Mouse (Mus musculus) limb, embryonic 10.5 days (tissue): Measurements from ENCODE around the gene Cacng8. TPM values are rescaled to one million over a fixed set of nuclear protein-coding genes. Genes with fewer than 3 reads are reported as not detected.
"Not testable (repeated sequence)": the region's sequence is repeated elsewhere in the genome, so short reads cannot be mapped to it uniquely, and the experiment has no call there.

Experiments used
- DNase-seq: peaks from one replicate; pipeline ENCODE4 v3.0.0-alpha.2; 2017; ENCODE audit warnings: low spot score
- H3K27ac ChIP-seq: fragments of 300-500 bp; sonication (generic); 2 replicates; pipeline ENCODE4 v1.5.1; 2016; ENCODE audit warnings: mild to moderate bottlenecking
- H3K27me3 ChIP-seq: fragments of 300-500 bp; sonication (generic); 2 replicates; pipeline ENCODE4 v1.6.1; 2016; ENCODE audit warnings: low read depth, mild to moderate bottlenecking; ENCODE audit not compliant: poor library complexity, severe bottlenecking
- H3K36me3 ChIP-seq: fragments of 300-500 bp; sonication (generic); 2 replicates; pipeline ENCODE4 v1.6.1; 2016; ENCODE audit warnings: mild to moderate bottlenecking, moderate library complexity
- H3K4me1 ChIP-seq: fragments of 300-500 bp; sonication (generic); 2 replicates; pipeline ENCODE4 v1.6.1; 2016
- H3K4me3 ChIP-seq: fragments of 300-500 bp; sonication (generic); 2 replicates; pipeline ENCODE4 v1.5.1; 2016; ENCODE audit warnings: mild to moderate bottlenecking, moderate library complexity
- H3K9me3 ChIP-seq: fragments of 300-500 bp; sonication (generic); replicated peaks from 2 replicates; pipeline ENCODE4 v1.6.1; 2016; ENCODE audit warnings: mild to moderate bottlenecking
- WGBS: fragments of 180-500 bp; shearing (Covaris S2); methylation state at CpG from one replicate; pipeline ENCODE4 v1.1.7; 2016; 5-methylcytosine and 5-hydroxymethylcytosine counted together
- polyA plus RNA-seq: library from polyadenylated mRNA; unstranded; fragments of >200 nt; fragmentation: Nextera tagmentation; extraction: Ambion mirVana; gene quantifications from 2 replicates; pipeline ENCODE4 v1.2.1, GENCODE M21; 2016

Gene Cacng8
- polyA plus RNA-seq, 1 experiment from 2014 or later = 8.3 TPM

- Histone ChIP-seq H3K27ac (peak overlapping the region; percentile 77), H3K36me3 (peaks cover 13% of the 10 kb centered on the region), H3K4me3 (peak overlapping the region; percentile 51), H3K9me3 (no peaks in the 10 kb centered on the region), H3K27me3 (no peaks in the 10 kb centered on the region), H3K4me1 (peaks cover 36% of the 10 kb centered on the region)
- 9% methylated on average over 4 of the region's 4 CpGs for WGBS
- peak; percentile 54 for DNase-seq
These were observed 1.3 kb downstream of the Cacng8 start for GRCm38 (mm10) chr7:3391809-3392208.

- H3K27me3 ChIP-seq = no peaks in the 10 kb centered on the region
- peaks cover 7% of the 10 kb centered on the region; the same call in 1 of the 2 replicates for H3K4me1 ChIP-seq
- no peaks in the 10 kb centered on the region for H3K9me3 ChIP-seq
- peaks cover 13% of the 10 kb centered on the region for H3K36me3 ChIP-seq
- WGBS = 71% methylated on average over 10 of the region's 10 CpGs
- H3K27ac ChIP-seq = no peak overlapping the region
- DNase-seq = no peak
- H3K4me3 ChIP-seq = no peak overlapping the region
These were observed 6.9 kb downstream of the Cacng8 start for GRCm38 (mm10) chr7:3397355-3397754.

GRCm38 (mm10) chr7:3397797-3398196 is 7.3 kb downstream of the Cacng8 start:
- Histone ChIP-seq H3K4me1 (peaks cover 5% of the 10 kb centered on the region; the same call in 1 of the 2 replicates), H3K27ac (no peak overlapping the region), H3K9me3 (no peaks in the 10 kb centered on the region), H3K27me3 (no peaks in the 10 kb centered on the region), H3K4me3 (no peak overlapping the region), H3K36me3 (peaks cover 13% of the 10 kb centered on the region)
- 62% methylated on average over 7 of the region's 7 CpGs for WGBS
- no peak for DNase-seq

- not testable (repeated sequence) for H3K9me3 ChIP-seq, H3K4me3 ChIP-seq, H3K27ac ChIP-seq, H3K27me3 ChIP-seq, H3K4me1 ChIP-seq, DNase-seq
- 96% methylated on average over 8 of the region's 8 CpGs for WGBS
- H3K36me3 ChIP-seq = peaks cover 13% of the 10 kb centered on the region
These were observed 7.9 kb downstream of the Cacng8 start for GRCm38 (mm10) chr7:3398363-3398762.

- no peaks in the 10 kb centered on the region for H3K27me3 ChIP-seq
- no peak overlapping the region for H3K27ac ChIP-seq
- peaks cover 5% of the 10 kb centered on the region; the same call in 1 of the 2 replicates for H3K4me1 ChIP-seq
- no peaks in the 10 kb centered on the region for H3K9me3 ChIP-seq
- H3K4me3 ChIP-seq = no peak overlapping the region
- H3K36me3 ChIP-seq = peaks cover 2% of the 10 kb centered on the region
- no peak for DNase-seq
These were observed 9.5 kb downstream of the Cacng8 start for GRCm38 (mm10) chr7:3399937-3400336.

- Histone ChIP-seq H3K9me3 (no peaks in the 10 kb centered on the region), H3K27me3 (peaks cover 52% of the 10 kb centered on the region), H3K27ac (no peak overlapping the region), H3K4me3 (no peak overlapping the region), H3K4me1 (peaks cover 11% of the 10 kb centered on the region), H3K36me3 (no peaks in the 10 kb centered on the region)
- no peak for DNase-seq
- WGBS = 69% methylated on average over 11 of the region's 11 CpGs
These were observed 19.4 kb downstream of the Cacng8 start for GRCm38 (mm10) chr7:3409729-3410520.

- no peaks in the 10 kb centered on the region for H3K36me3 ChIP-seq
- peaks cover 20% of the 10 kb centered on the region for H3K4me1 ChIP-seq
- WGBS = under 1% methylated on average over 33 of the region's 33 CpGs
- no peaks in the 10 kb centered on the region for H3K9me3 ChIP-seq
- DNase-seq = peak; percentile 67
- H3K27me3 ChIP-seq = peaks cover 66% of the 10 kb centered on the region
- H3K4me3 ChIP-seq = peak overlapping the region; percentile 55
- H3K27ac ChIP-seq = peak overlapping the region; percentile 63; the same call in 1 of the 2 replicates
These were observed 20.9 kb downstream of the Cacng8 start for GRCm38 (mm10) chr7:3411160-3411941.

- H3K27ac ChIP-seq = no peak overlapping the region
- 2% methylated on average over 20 of the region's 20 CpGs for WGBS
These were observed 21.6 kb downstream of the Cacng8 start for GRCm38 (mm10) chr7:3412036-3412435.

GRCm38 (mm10) chr7:3414888-3415287 is 24.4 kb downstream of the Cacng8 start:
- Histone ChIP-seq H3K27ac (peak overlapping the region; percentile 56), H3K36me3 (no peaks in the 10 kb centered on the region), H3K4me3 (peak overlapping the region; percentile 64), H3K27me3 (peaks cover 96% of the 10 kb centered on the region), H3K4me1 (peaks cover 20% of the 10 kb centered on the region), H3K9me3 (no peaks in the 10 kb centered on the region)
- DNase-seq = peak; percentile 65
- 1% methylated on average over 47 of the region's 47 CpGs for WGBS

More at GRCm38 (mm10) chr7:3412036-3412435, 21.6 kb downstream of the Cacng8 start:
- no peaks in the 10 kb centered on the region for H3K36me3 ChIP-seq
- DNase-seq = peak; percentile 56
- H3K4me3 ChIP-seq = peak overlapping the region; percentile 55
- peaks cover 20% of the 10 kb centered on the region for H3K4me1 ChIP-seq
- no peaks in the 10 kb centered on the region for H3K9me3 ChIP-seq
- peaks cover 73% of the 10 kb centered on the region for H3K27me3 ChIP-seq

GRCm38 (mm10) chr7:3415378-3415777 is 24.9 kb downstream of the Cacng8 start:
- Histone ChIP-seq H3K9me3 (no peaks in the 10 kb centered on the region), H3K27ac (peak overlapping the region; percentile 56), H3K27me3 (peaks cover 96% of the 10 kb centered on the region), H3K4me3 (peak overlapping the region; percentile 64), H3K36me3 (no peaks in the 10 kb centered on the region), H3K4me1 (peaks cover 20% of the 10 kb centered on the region)
- WGBS = under 1% methylated on average over 58 of the region's 60 CpGs
- DNase-seq = peak; percentile 53

- 37% methylated on average over 6 of the region's 6 CpGs for WGBS
- H3K27me3 ChIP-seq = peaks cover 98% of the 10 kb centered on the region
These were observed 29.5 kb downstream of the Cacng8 start for GRCm38 (mm10) chr7:3419941-3420340.

GRCm38 (mm10) chr7:3420466-3420865 is 30.0 kb downstream of the Cacng8 start:
- peaks cover 98% of the 10 kb centered on the region for H3K27me3 ChIP-seq
- no peak overlapping the region for H3K4me3 ChIP-seq
- H3K4me1 ChIP-seq = peaks cover 12% of the 10 kb centered on the region
- no peak overlapping the region for H3K27ac ChIP-seq
- DNase-seq = no peak
- no peaks in the 10 kb centered on the region for H3K9me3 ChIP-seq
- H3K36me3 ChIP-seq = no peaks in the 10 kb centered on the region
- WGBS = 50% methylated on average over 5 of the region's 5 CpGs

More at GRCm38 (mm10) chr7:3419941-3420340, 29.5 kb downstream of the Cacng8 start:
- H3K4me3 ChIP-seq = no peak overlapping the region
- peaks cover 18% of the 10 kb centered on the region for H3K4me1 ChIP-seq
- no peak overlapping the region for H3K27ac ChIP-seq
- DNase-seq = no peak
- no peaks in the 10 kb centered on the region for H3K9me3 ChIP-seq
- H3K36me3 ChIP-seq = no peaks in the 10 kb centered on the region

GRCm38 (mm10) chr7:3421297-3421696 is 30.8 kb downstream of the Cacng8 start:
- H3K4me3 ChIP-seq = no peak overlapping the region
- no peaks in the 10 kb centered on the region for H3K9me3 ChIP-seq
- DNase-seq = no peak
- peaks cover 8% of the 10 kb centered on the region for H3K4me1 ChIP-seq
- no peak overlapping the region for H3K27ac ChIP-seq
- WGBS = 80% methylated on average over 3 of the region's 3 CpGs
- no peaks in the 10 kb centered on the region for H3K36me3 ChIP-seq
- peaks cover 98% of the 10 kb centered on the region for H3K27me3 ChIP-seq
